Mouse (Mus musculus) stomach, embryonic 16.5 days (tissue): ENCODE data around the gene Prrt3. TPM values are rescaled to one million over a fixed set of nuclear protein-coding genes. Genes with fewer than 3 reads are reported as not detected.

ENCODE experiments used
- ATAC-seq: fragments of 200-750 bp; cut with Nextera tagmentation; 2 replicates; pipeline ENCODE4 v1.8.0; 2017; ENCODE audit warnings: moderate number of reproducible peaks, moderate TSS enrichment; ENCODE audit not compliant: insufficient read depth, low FRiP score
- H3K27ac ChIP-seq: fragments of 300-500 bp; sonication (generic); 2 replicates; pipeline ENCODE4 v1.5.1; 2014; ENCODE audit warnings: low read length
- H3K27me3 ChIP-seq: fragments of 300-500 bp; sonication (generic); 2 replicates; pipeline ENCODE4 v1.6.1; 2014; ENCODE audit warnings: low read length, control low read depth, mixed read lengths; ENCODE audit not compliant: control insufficient read depth, insufficient read depth
- H3K36me3 ChIP-seq: fragments of 300-500 bp; sonication (generic); 2 replicates; pipeline ENCODE4 v1.6.1; 2014; ENCODE audit warnings: low read length; ENCODE audit not compliant: control insufficient read depth, insufficient read depth
- H3K4me1 ChIP-seq: fragments of 300-500 bp; sonication (generic); 2 replicates; pipeline ENCODE4 v1.6.1; 2014; ENCODE audit warnings: low read length, control low read depth, mixed read lengths; ENCODE audit not compliant: control insufficient read depth, insufficient read depth
- H3K4me2 ChIP-seq: fragments of 300-500 bp; sonication (generic); 2 replicates; pipeline ENCODE4 v1.6.1; 2014; ENCODE audit warnings: low read depth, low read length, mixed read lengths
- H3K4me3 ChIP-seq: fragments of 300-500 bp; sonication (generic); replicated peaks from 2 replicates; pipeline ENCODE4 v1.5.1; 2014; ENCODE audit warnings: mild to moderate bottlenecking, low read length
- H3K9ac ChIP-seq: fragments of 300-500 bp; sonication (generic); 2 replicates; pipeline ENCODE4 v1.6.1; 2014; ENCODE audit warnings: low read length
- H3K9me3 ChIP-seq: fragments of 300-500 bp; sonication (generic); replicated peaks from 2 replicates; pipeline ENCODE4 v1.6.1; 2016; ENCODE audit warnings: low read length, control low read depth; ENCODE audit not compliant: control insufficient read depth
- WGBS: fragments of 180-500 bp; shearing (Covaris S2); extraction: QIAGEN DNeasy Blood & Tissue Kit; methylation state at CpG from one replicate; pipeline ENCODE4 v1.1.7; 2014; 5-methylcytosine and 5-hydroxymethylcytosine counted together
- polyA plus RNA-seq: library from polyadenylated mRNA; unstranded; fragments of >200 nt; fragmentation: Nextera tagmentation; extraction: Ambion mirVana; gene quantifications from 2 replicates; pipeline ENCODE4 v1.2.1, GENCODE M21; 2015

The Prrt3 gene
- polyA plus RNA-seq, 1 experiment from 2014 or later, result 0.52 TPM

- Histone ChIP-seq H3K4me3 (no peak overlapping the region), H3K9me3 (no peaks in the 10 kb centered on the region), H3K27me3 (no peaks in the 10 kb centered on the region), H3K27ac (no peak overlapping the region), H3K36me3 (peaks cover 38% of the 10 kb centered on the region), H3K4me1 (no peaks in the 10 kb centered on the region), H3K4me2 (no peak overlapping the region), H3K9ac (no peak overlapping the region)
- WGBS, result 92% methylated on average over 8 of the region's 8 CpGs
- ATAC-seq, result no peak
These were observed 15.8 kb upstream of the Prrt3 start for GRCm38 (mm10) chr6:113517434-113518080.

- H3K9me3 ChIP-seq, result no peaks in the 10 kb centered on the region
- no peaks in the 10 kb centered on the region for H3K4me1 ChIP-seq
- no peak overlapping the region for H3K4me3 ChIP-seq
- H3K9ac ChIP-seq, result no peak overlapping the region
- WGBS, result 94% methylated on average over 3 of the region's 3 CpGs
- no peaks in the 10 kb centered on the region for H3K27me3 ChIP-seq
- H3K36me3 ChIP-seq, result peaks cover 28% of the 10 kb centered on the region
- no peak overlapping the region for H3K27ac ChIP-seq
- no peak for ATAC-seq
- H3K4me2 ChIP-seq, result no peak overlapping the region
These were observed 12.9 kb upstream of the Prrt3 start for GRCm38 (mm10) chr6:113514600-113514999.

GRCm38 (mm10) chr6:113513944-113514343 is 12.2 kb upstream of the Prrt3 start:
- Histone ChIP-seq H3K36me3 (peaks cover 23% of the 10 kb centered on the region), H3K4me1 (no peaks in the 10 kb centered on the region), H3K4me3 (no peak overlapping the region), H3K9ac (no peak overlapping the region), H3K9me3 (no peaks in the 10 kb centered on the region), H3K27ac (no peak overlapping the region), H3K4me2 (no peak overlapping the region), H3K27me3 (no peaks in the 10 kb centered on the region)
- 86% methylated on average over 6 of the region's 6 CpGs for WGBS
- no peak for ATAC-seq

GRCm38 (mm10) chr6:113508947-113509280 is 7.2 kb upstream of the Prrt3 start:
- Histone ChIP-seq H3K9me3 (no peaks in the 10 kb centered on the region), H3K27me3 (no peaks in the 10 kb centered on the region), H3K9ac (no peak overlapping the region), H3K4me2 (no peak overlapping the region), H3K4me1 (no peaks in the 10 kb centered on the region), H3K27ac (no peak overlapping the region), H3K4me3 (no peak overlapping the region), H3K36me3 (0 out of 2 replicates have a peak, but pooled peaks cover under 1% of the 10 kb centered on the region)
- no peak for ATAC-seq
- WGBS, result 44% methylated on average over 5 of the region's 5 CpGs

GRCm38 (mm10) chr6:113508272-113508946 is 6.7 kb upstream of the Prrt3 start:
- Histone ChIP-seq H3K4me2 (no peak overlapping the region), H3K27ac (no peak overlapping the region), H3K27me3 (no peaks in the 10 kb centered on the region), H3K9ac (no peak overlapping the region), H3K36me3 (no peaks in the 10 kb centered on the region), H3K4me1 (no peaks in the 10 kb centered on the region), H3K9me3 (no peaks in the 10 kb centered on the region), H3K4me3 (no peak overlapping the region)
- WGBS, result 66% methylated on average over 7 of the region's 7 CpGs
- ATAC-seq, result no peak

GRCm38 (mm10) chr6:113507130-113507529 is 5.4 kb upstream of the Prrt3 start:
- Histone ChIP-seq H3K27ac (no peak overlapping the region), H3K4me3 (no peak overlapping the region), H3K27me3 (no peaks in the 10 kb centered on the region), H3K9ac (no peak overlapping the region), H3K4me2 (no peak overlapping the region), H3K4me1 (no peaks in the 10 kb centered on the region), H3K9me3 (no peaks in the 10 kb centered on the region), H3K36me3 (no peaks in the 10 kb centered on the region)
- ATAC-seq, result no peak

GRCm38 (mm10) chr6:113505689-113506088 is 4.0 kb upstream of the Prrt3 start:
- WGBS, result 78% methylated on average over 1 of the region's 1 CpGs

GRCm38 (mm10) chr6:113502801-113503200 is 1.1 kb upstream of the Prrt3 start:
- H3K9me3 ChIP-seq, result no peaks in the 10 kb centered on the region
- no peaks in the 10 kb centered on the region for H3K36me3 ChIP-seq
- H3K4me3 ChIP-seq, result no peak overlapping the region
- H3K27me3 ChIP-seq, result peaks cover 24% of the 10 kb centered on the region
- no peak overlapping the region for H3K27ac ChIP-seq
- no peaks in the 10 kb centered on the region for H3K4me1 ChIP-seq
- WGBS, result 69% methylated on average over 2 of the region's 2 CpGs
- no peak overlapping the region for H3K9ac ChIP-seq
- no peak for ATAC-seq
- no peak overlapping the region for H3K4me2 ChIP-seq

More at GRCm38 (mm10) chr6:113505689-113506088, 4.0 kb upstream of the Prrt3 start:
- Histone ChIP-seq H3K4me1 (no peaks in the 10 kb centered on the region), H3K27ac (no peak overlapping the region), H3K36me3 (no peaks in the 10 kb centered on the region), H3K4me2 (no peak overlapping the region), H3K9me3 (no peaks in the 10 kb centered on the region), H3K4me3 (no peak overlapping the region), H3K9ac (no peak overlapping the region), H3K27me3 (peaks cover 14% of the 10 kb centered on the region)
- no peak for ATAC-seq

- no peak overlapping the region for H3K4me2 ChIP-seq
- H3K4me3 ChIP-seq, result no peak overlapping the region
- H3K36me3 ChIP-seq, result no peaks in the 10 kb centered on the region
- no peak overlapping the region for H3K9ac ChIP-seq
- 71% methylated on average over 6 of the region's 6 CpGs for WGBS
- H3K4me1 ChIP-seq, result peaks cover 5% of the 10 kb centered on the region; the same call in 1 of the 2 replicates
- peaks cover 40% of the 10 kb centered on the region for H3K27me3 ChIP-seq
- H3K9me3 ChIP-seq, result no peaks in the 10 kb centered on the region
- H3K27ac ChIP-seq, result no peak overlapping the region
- no peak for ATAC-seq
These were observed 2.4 kb downstream of the Prrt3 start for GRCm38 (mm10) chr6:113499346-113499745.
